Mouse (Mus musculus): Measurements from ENCODE around the gene Cacna1g. TPM values are rescaled to one million over a fixed set of nuclear protein-coding genes. Genes with fewer than 3 reads are reported as not detected.

The Cacna1g gene
- total RNA-seq (2014; rRNA removed) (87.7 and 90.3 TPM in 2 replicates), polyA plus RNA-seq (2015; fragmentation: Nextera tagmentation; extraction: Ambion mirVana) (10.0 and 10.4 TPM in 2 replicates)

DNA sequence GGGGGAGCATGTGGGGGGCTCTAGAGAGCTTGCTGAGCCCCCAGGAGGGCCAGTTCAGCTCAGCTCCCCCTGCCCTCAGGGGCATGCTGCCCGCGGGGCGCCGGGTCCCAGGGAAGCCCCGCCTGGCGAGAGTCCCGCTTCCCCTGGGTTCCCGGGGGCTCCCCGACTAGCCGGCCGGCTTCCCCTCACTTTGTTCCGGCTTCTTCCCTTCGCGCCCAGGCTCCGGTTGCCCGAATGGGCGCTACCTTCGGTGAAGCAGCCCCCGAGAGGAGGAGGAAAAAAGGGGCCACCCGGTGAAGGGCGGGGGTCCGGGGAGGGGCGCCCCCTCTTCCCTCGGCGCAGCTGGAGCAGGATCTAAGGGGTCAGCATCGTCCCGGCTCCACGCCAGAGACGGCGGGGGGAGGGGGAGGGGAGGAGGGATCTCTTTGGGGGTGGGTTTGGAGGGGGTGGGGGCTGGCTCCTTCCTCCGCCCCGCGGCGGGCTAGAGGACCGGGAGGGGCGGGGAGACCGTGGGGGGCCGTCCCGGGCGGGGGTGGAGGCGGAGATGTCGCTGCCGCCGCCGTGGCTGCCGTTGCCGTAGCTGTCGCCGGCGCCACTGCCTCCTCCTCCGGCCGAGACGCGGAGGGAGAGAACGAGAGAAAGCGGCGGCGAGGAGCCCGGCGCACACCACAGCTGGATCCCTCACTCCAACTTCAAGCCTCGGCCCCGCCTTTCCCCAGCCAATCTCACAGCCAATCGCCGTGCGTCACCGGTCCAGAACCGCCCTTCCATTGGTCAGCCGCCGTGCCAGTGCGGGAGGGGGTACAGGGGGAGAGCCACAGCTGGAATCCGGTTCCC is at the start of gene Cacna1g:
TSS of gene Cacna1g (minus strand) at position 492 of the 837 bp plus-strand sequence.
- DNase-seq (ENCODE audit: low spot score): peak; percentile 93
- Histone ChIP-seq H3K4me2 (ENCODE audit: low read depth, low read length) (peak within 1 kb of the TSS; percentile 76), H3K27me3 (ENCODE audit: insufficient read depth, low read length) (no peaks in the 10 kb centered on the region), H3K27ac (peak within 1 kb of the TSS; percentile 71), H3K9me3 (ENCODE audit: low read length) (no peaks in the 10 kb centered on the region), H3K9ac (replicated peaks; ENCODE audit: low read length) (peak within 1 kb of the TSS; percentile 83), H3K36me3 (ENCODE audit: insufficient read depth, low read length) (no peaks in the 10 kb centered on the region), H3K4me3 (ENCODE audit: low read length) (peak within 1 kb of the TSS; percentile 78), H3K4me1 (ENCODE audit: insufficient read depth, low read length) (peaks cover 16% of the 10 kb centered on the region)
- peak; percentile 92 for ATAC-seq
- no peak for TF ChIP-seq CTCF (IDR thresholded peaks at IDR 0.05; ENCODE audit: low read depth)
- WGBS: under 1% methylated on average over 37 of the region's 71 CpGs

DNA sequence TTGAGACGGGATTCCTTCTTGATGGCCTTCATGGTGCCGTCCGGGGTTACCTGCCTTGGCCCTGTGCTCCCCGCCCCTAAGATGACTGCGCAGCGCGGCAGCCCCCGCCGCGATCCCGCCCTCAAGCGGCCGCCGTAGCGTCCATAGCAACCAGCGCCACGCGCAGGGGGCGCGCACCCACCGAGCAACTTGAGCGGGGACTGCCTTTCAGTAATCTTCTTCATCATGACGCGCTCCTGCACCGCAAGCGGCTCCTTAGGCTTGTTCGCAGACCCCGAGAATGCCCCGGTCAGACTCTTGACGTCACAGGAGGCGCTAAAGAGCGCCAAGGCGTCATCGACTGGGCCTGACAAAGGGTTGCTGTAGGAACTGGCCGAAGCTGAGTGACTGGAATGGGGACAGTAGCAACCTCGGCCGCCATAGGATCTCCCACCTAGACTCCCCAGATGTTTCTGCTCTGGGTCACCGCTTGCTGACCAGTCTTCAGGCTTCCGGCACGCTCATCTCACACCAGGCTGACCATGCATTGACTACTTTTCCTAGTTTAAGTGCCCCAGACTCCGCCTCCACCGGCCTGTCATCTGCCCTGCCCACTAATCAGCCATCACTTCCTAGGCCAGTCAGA is 47.3 kb upstream of the Cacna1g start, which contains the start of gene Mycbpap:
TSS of gene Mycbpap (minus strand) at position 524 of the 625 bp plus-strand sequence.
- peak; percentile 77 for ATAC-seq
- peak; percentile 35 for TF ChIP-seq CTCF (IDR thresholded peaks at IDR 0.05; ENCODE audit: low read depth)
- no peaks in the 10 kb centered on the region for H3K36me3 ChIP-seq (ENCODE audit: insufficient read depth, low read length)
- peaks cover 3% of the 10 kb centered on the region; the same call in 1 of the 2 replicates for H3K4me1 ChIP-seq (ENCODE audit: insufficient read depth, low read length)
- under 1% methylated on average over 42 of the region's 42 CpGs for WGBS
- peak within 1 kb of the TSS; percentile 60; the same call in 1 of the 2 replicates for H3K27ac ChIP-seq
- H3K4me3 ChIP-seq (ENCODE audit: low read length): peak within 1 kb of the TSS; percentile 49
- peak within 1 kb of the TSS; percentile 92 for H3K4me2 ChIP-seq (ENCODE audit: low read depth, low read length)
- H3K27me3 ChIP-seq (ENCODE audit: insufficient read depth, low read length): no peaks in the 10 kb centered on the region
- H3K9me3 ChIP-seq (ENCODE audit: low read length): no peaks in the 10 kb centered on the region
- peak; percentile 77 for DNase-seq (ENCODE audit: low spot score)
- peak within 1 kb of the TSS; percentile 56 for H3K9ac ChIP-seq (replicated peaks; ENCODE audit: low read length)

DNA sequence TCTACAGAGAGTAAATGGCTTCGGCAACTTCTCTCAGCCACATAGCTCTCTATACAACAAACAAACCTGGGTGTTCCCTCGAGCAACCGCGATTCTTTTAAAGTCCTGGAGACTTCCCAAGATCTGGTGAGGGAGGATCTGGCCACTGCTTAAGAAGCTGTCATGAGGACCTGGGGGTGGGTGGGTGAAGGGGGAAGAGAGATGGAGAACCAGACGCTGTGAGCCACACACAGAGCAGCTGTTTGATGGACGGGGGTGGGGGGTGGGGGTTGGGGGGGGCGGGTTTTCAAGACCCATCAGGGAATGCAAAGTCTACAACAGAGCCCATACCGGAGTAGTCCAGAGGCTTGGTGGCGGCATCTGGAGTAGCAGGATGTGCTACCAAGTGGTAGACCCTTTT is 39.5 kb upstream of the Cacna1g start:
- H3K4me1 ChIP-seq (ENCODE audit: insufficient read depth, low read length): no peaks in the 10 kb centered on the region
- ATAC-seq (no peak), DNase-seq (ENCODE audit: low spot score) (no peak)
- 50% methylated on average over 9 of the region's 9 CpGs for WGBS
- no peak for TF ChIP-seq CTCF (IDR thresholded peaks at IDR 0.05; ENCODE audit: low read depth)
- H3K27me3 ChIP-seq (ENCODE audit: insufficient read depth, low read length): no peaks in the 10 kb centered on the region
- no peaks in the 10 kb centered on the region for H3K36me3 ChIP-seq (ENCODE audit: insufficient read depth, low read length)
- H3K9ac ChIP-seq (replicated peaks; ENCODE audit: low read length): no peak overlapping the region
- no peak overlapping the region for H3K4me2 ChIP-seq (ENCODE audit: low read depth, low read length)
- H3K27ac ChIP-seq: no peak overlapping the region
- no peak overlapping the region for H3K4me3 ChIP-seq (ENCODE audit: low read length)
- H3K9me3 ChIP-seq (ENCODE audit: low read length): 0 out of 2 replicates have a peak, but pooled peaks cover 5% of the 10 kb centered on the region

DNA sequence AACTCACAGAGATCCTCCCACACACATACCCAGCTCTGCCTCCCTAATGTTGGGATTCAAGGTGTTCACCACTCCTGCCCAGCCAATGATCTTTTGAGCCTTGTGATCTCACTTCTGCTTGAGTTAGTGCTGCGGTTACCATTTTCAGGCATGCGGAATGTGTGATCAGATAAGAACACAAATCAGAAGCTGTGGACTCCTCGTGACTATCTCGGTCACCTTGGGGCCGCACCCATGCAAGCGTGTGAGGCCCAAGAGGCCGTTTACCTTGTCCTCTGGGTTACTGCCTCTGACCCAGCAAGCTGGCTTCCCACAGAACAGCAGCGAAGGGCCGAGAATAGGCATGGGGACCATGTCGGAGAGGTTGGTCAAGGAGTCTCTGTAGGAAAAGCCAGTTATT is 35.0 kb upstream of the Cacna1g start:
- no peak for TF ChIP-seq CTCF (IDR thresholded peaks at IDR 0.05; ENCODE audit: low read depth)
- no peak overlapping the region for H3K9ac ChIP-seq (replicated peaks; ENCODE audit: low read length)
- no peaks in the 10 kb centered on the region for H3K36me3 ChIP-seq (ENCODE audit: insufficient read depth, low read length)
- DNase-seq (ENCODE audit: low spot score) (no peak), ATAC-seq (no peak)
- no peak overlapping the region for H3K27ac ChIP-seq
- 0 out of 2 replicates have a peak, but pooled peaks cover 5% of the 10 kb centered on the region for H3K9me3 ChIP-seq (ENCODE audit: low read length)
- H3K27me3 ChIP-seq (ENCODE audit: insufficient read depth, low read length): no peaks in the 10 kb centered on the region
- H3K4me3 ChIP-seq (ENCODE audit: low read length): no peak overlapping the region
- H3K4me2 ChIP-seq (ENCODE audit: low read depth, low read length): no peak overlapping the region
- WGBS: 92% methylated on average over 10 of the region's 10 CpGs
- no peaks in the 10 kb centered on the region for H3K4me1 ChIP-seq (ENCODE audit: insufficient read depth, low read length)

DNA sequence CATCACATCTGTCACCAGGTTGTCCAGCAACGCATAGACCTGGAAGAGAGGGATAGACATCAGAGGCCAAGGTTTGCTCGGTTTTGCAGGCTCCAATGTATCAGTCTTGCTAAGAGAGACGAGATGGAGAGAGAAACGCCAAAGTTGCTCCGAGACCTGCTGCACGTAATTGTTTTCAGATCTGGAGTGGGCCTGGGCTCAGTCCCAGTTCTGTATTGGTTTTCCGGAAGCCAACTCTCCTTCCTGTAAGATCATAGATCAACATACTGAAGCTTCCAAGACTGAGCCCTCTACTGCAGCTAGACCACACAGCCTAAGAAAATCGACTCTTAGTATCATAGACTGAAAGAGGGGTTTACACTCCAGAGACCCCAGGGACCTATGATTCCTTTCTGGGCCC is 27.5 kb upstream of the Cacna1g start:
- no peak for ATAC-seq
- Histone ChIP-seq H3K4me3 (ENCODE audit: low read length) (no peak overlapping the region), H3K9ac (replicated peaks; ENCODE audit: low read length) (no peak overlapping the region), H3K4me1 (ENCODE audit: insufficient read depth, low read length) (peaks cover 20% of the 10 kb centered on the region), H3K4me2 (ENCODE audit: low read depth, low read length) (no peak overlapping the region), H3K27ac (no peak overlapping the region), H3K9me3 (ENCODE audit: low read length) (no peaks in the 10 kb centered on the region), H3K27me3 (ENCODE audit: insufficient read depth, low read length) (peaks cover 6% of the 10 kb centered on the region; the same call in 1 of the 2 replicates), H3K36me3 (ENCODE audit: insufficient read depth, low read length) (no peaks in the 10 kb centered on the region)
- WGBS: 95% methylated on average over 8 of the region's 8 CpGs
- DNase-seq (ENCODE audit: low spot score): no peak
- no peak for TF ChIP-seq CTCF (IDR thresholded peaks at IDR 0.05; ENCODE audit: low read depth)

DNA sequence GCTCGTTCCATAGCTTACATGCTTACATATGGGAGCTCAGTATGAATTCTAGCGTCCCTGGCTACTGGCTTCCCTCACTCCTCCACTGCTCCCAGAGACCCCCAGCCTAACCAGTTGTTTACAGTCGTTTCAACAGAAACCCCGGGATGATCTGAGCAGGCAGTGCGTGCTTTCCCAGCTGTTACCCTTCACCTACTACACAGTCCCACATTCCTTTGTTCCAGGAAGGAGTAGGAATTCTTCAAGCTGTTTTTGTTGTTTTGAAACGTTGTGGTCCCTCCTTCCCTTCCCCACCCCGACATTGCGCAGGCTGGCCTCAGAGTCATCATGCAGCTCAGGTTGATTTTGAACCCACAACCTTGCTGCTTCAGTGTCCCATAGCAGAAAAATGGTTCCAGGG is 26.4 kb upstream of the Cacna1g start:
- ATAC-seq: no peak

More for the DNA sequence above, 26.4 kb upstream of the Cacna1g start:
- Histone ChIP-seq H3K4me3 (ENCODE audit: low read length) (no peak overlapping the region), H3K36me3 (ENCODE audit: insufficient read depth, low read length) (no peaks in the 10 kb centered on the region), H3K27me3 (ENCODE audit: insufficient read depth, low read length) (peaks cover 6% of the 10 kb centered on the region; the same call in 1 of the 2 replicates), H3K9me3 (ENCODE audit: low read length) (no peaks in the 10 kb centered on the region), H3K4me1 (ENCODE audit: insufficient read depth, low read length) (peaks cover 20% of the 10 kb centered on the region), H3K27ac (no peak overlapping the region), H3K4me2 (ENCODE audit: low read depth, low read length) (peak overlapping the region; percentile 59), H3K9ac (replicated peaks; ENCODE audit: low read length) (no peak overlapping the region; the same call in 1 of the 2 replicates)
- TF ChIP-seq CTCF (IDR thresholded peaks at IDR 0.05; ENCODE audit: low read depth): no peak
- WGBS: 37% methylated on average over 8 of the region's 8 CpGs
- DNase-seq (ENCODE audit: low spot score): no peak

Measured in hindbrain, postnatal 0 days (tissue).